Mouse (Mus musculus) Muller cell, postnatal 12 days (primary cell): ENCODE results near the gene Zfp385c.
"Not testable (repeated sequence)": the region's sequence is repeated elsewhere in the genome, so short reads cannot be mapped to it uniquely, and the experiment has no call there.

Experiments used
- DNase-seq: peaks from one replicate; pipeline ENCODE4 v3.0.0-alpha.2; 2015; ENCODE audit errors: inconsistent ontology term

Zfp385c gene

GRCm38 (mm10) chr11:100687265-100687664 lies 5.0 kb downstream of the Zfp385c start:
- DNase-seq = no peak

- no peak for DNase-seq
Measured at GRCm38 (mm10) chr11:100685371-100685770, 6.9 kb downstream of the Zfp385c start.

GRCm38 (mm10) chr11:100684084-100684483 lies 8.2 kb downstream of the Zfp385c start:
- no peak for DNase-seq

DNA sequence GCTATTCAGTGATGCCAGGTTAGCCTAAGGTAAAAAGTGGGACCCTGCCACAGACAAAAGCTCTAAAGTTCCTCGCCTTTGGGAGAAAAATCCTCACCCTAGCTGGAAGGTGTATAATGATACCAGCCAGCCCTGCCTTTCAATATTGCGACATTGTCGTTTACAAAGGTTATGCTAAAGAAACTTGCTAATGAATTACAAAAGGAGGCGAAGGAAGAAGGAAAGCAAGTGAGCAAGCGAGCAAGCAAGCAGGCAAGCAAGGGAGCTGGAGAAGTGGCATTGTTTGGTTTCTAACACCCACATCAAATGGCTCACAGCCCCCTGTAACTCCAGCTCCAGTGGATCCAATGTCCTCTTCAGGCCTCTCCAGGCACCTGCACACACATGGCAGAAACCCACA lies 9.7 kb downstream of the Zfp385c start:
- DNase-seq = no peak

GRCm38 (mm10) chr11:100681826-100682225 lies 10.4 kb downstream of the Zfp385c start:
- DNase-seq = no peak

DNA sequence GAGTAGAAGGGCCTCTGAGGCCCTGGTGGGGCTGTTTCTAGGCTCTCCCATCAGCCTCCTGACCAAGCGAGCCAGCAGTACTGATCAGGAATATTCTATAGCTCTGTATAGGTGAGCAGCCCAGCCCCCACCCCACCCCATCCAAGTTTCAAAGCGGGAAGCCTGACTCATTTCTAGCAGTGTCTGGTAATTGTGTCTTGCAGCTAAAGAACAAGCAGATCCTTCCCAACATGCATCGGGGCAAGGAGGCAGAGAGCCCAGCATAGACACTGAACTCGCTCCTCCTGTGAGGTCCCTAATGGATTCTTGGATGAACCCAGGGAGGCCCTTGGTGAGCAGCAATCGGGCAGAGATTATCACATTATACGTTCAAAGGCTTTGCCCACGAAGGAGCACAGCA lies 14.4 kb downstream of the Zfp385c start:
- DNase-seq = no peak

DNA sequence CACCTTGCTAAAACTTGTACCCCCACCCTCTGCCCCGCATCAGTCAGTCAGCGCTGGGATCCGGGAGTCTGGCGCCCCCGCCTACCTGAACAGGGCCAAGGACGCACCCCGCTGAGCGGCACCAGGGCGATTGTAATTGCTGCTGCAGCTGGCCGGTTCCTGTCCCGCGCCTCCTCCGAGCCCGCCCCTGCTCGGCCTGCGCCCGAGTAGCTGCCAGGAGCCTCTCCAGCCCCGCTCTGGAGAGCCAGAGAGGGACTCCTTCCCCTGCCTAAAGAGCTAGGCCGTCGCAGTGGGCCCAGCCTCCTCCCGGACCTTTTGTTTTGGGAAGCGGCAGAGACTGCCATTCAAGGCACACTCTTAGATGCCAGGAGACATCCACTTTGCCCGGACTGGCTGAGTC lies 19.1 kb downstream of the Zfp385c start:
- peak; percentile 61 for DNase-seq

DNA sequence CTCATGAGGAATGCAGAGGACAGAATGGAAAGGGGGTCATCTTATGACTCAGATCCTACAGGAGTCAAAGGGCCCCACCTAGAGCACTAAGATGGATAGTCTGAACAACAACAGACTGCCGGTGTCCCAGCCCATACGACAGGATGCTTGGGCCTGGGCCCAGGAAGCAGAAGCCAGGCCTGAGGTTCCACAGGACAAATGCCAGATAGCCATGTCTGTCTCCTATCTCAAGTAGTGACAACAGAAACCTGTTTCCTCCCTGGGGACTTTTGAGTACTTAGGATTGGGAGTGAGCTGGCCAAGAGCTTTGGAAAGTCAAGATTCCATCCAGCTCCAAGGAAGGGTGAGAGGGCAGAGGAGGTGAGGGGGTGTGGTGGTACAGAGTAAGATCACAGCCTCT lies 20.3 kb downstream of the Zfp385c start:
- no peak for DNase-seq

- DNase-seq = no peak
Measured at GRCm38 (mm10) chr11:100671049-100671448, 21.2 kb downstream of the Zfp385c start.

DNA sequence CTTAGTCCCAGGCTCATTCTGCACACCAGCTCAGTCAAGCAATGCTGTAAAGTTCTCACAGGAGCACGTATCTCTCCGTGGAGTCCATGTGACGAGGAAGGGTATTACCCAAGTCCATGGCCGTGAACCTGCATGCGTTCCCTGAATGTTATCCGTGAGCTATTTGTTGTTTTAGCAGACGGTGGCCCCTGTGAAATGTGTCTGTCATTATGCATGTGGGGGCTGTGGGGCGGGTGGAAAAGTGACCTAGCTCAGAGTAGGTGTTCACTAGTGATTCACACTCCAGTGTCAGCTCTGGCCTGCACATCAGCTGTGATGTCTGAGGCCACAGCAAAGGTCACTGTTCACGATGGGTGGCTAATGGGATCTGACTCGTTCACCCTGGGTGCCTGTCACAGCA lies 32.4 kb downstream of the Zfp385c start:
- DNase-seq = no peak

- DNase-seq = peak; percentile 59
Measured at GRCm38 (mm10) chr11:100656458-100656857, 35.8 kb downstream of the Zfp385c start.

DNA sequence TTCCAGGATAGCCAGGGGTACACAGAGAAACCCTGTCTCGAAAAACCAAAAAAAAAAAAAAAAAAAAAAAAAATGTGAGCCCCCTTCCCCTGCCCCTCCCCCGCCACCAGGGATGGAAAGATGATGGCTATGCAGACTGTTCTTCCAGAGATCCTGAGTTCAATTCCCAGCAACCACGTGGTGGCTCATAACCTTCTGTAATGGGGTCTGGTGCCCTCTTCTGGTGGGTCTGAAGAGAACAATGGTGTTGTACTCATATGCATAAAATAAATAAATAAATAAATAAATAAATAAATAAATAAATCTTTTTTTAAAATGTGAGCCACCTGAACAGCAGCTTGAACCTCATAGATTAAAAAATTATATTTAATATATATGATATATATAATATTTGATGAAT lies 36.7 kb downstream of the Zfp385c start:
- DNase-seq = not testable (repeated sequence)

DNA sequence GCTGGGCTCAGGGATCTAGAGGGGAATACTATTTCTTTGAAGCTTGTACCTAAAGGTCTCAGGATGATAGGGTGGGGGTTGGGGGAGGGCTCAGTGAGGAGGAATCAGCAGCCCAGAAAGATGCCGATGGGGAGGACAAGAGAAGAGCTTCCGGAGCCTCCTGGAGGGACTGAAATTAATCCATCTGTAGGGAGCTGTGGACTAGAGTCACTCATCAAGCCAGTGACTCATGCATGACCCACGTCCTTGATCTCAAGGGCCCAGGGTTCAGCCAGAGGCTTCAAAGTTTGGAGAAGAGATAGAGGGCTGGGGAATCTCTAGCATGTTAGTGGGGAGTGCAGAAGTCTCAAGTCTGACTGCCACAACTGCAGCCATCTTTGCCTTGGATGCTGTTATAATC lies 40.5 kb downstream of the Zfp385c start:
- DNase-seq = no peak

DNA sequence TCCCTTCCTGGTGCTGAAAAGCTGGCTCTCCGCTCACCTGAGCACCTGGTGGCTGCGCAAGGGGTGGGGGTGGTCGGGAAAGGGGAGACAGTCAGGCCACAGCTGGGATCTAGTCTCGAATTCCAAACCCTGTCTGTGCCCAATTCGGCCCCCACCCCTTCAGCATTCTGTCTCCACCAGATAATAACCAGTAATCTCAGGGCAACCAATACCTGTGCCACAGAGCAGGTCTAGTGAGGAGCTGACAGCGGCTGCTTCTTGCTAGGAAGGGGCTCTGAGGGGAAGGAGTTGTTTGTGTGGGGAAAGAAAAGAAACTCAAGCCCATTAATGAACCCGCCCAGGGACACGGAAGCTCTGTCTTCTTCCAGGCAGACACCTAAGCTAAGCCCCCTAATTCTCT lies 41.0 kb downstream of the Zfp385c start:
- DNase-seq = no peak

DNA sequence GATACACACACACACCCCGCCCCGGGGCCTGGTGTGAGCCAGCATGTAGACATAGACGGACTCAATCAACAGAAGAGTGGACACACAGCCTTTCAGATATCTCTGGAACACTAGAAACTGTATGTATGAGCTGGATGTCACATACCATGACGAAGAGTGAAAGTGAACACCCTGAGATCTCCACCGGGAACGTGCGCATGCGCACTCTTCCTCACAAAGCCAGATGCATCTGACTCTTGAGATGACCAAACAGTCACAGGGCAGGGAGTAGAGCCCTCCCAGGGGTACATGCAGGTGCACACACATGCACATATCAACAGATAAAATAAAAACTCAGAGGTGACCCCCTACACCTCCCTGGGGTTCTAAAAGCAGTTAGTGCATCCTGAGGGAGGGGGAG lies 43.9 kb downstream of the Zfp385c start:
- no peak for DNase-seq

DNA sequence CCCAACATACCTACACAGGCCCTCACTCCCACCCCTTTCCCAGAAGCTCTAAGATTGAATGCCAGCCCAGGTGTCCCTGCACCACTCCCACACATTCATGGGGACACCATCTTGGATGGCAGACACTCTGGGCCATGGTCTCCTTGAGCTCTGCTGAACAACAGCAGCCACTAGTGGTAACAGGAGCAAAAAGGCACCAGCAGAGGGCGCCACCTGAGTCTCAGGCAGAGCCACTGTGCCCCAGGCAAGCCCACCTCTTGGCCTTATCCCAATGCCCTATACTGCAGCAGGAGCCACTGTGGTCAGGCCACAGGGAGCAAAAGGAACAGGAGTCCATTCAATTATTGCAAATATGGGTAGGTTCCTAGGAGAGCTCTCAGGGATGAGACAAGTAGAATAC lies 46.0 kb downstream of the Zfp385c start:
- DNase-seq = peak; percentile 19

DNA sequence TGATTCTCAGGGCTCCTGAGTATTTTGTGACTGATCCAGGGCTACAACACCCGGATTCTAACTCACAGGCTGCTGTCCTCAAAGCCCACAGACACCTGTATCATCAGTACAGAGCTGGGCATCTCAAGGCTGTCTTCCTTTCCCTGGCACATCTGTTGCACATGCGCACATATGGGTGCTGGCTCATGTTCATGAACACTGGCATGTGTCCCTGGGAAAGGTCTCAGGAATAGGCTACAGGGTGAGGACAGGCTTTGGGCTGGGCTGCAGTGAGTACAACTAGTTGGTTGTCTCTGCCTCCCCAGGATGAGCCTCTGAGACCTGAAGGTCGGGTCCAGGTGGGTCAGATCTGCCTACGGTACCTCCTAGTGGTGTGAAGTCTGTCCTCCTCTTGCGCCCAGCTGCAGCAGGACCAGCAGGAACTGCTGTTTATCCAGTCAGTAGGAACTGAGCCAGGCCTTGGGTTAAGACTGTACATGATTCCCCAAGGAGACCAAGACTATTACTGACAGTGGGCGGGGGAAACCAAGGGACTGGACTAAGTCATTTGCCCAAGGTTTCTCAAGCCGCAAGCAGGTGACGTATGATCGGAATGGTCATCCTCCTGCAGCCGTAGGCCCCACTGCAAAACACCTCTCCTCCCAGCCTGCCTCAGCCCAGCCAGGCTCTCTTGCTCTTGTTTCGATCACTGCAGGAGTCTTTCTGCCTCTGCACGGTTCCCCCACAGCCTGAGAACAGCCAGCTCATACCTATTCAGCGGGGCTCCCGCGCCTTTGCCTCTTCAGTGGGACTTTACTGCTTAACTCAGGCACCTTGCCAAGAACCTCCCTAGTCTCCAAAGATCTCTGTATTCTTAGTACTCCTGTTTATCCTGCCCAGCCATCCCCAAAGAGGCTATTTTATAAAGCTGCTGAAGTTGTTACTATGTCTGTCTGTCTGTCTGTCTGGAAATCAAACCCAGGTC lies 48.4 kb downstream of the Zfp385c start:
- DNase-seq = no peak

GRCm38 (mm10) chr11:100640159-100640906 lies 51.9 kb downstream of the Zfp385c start:
- peak; percentile 56 for DNase-seq

DNA sequence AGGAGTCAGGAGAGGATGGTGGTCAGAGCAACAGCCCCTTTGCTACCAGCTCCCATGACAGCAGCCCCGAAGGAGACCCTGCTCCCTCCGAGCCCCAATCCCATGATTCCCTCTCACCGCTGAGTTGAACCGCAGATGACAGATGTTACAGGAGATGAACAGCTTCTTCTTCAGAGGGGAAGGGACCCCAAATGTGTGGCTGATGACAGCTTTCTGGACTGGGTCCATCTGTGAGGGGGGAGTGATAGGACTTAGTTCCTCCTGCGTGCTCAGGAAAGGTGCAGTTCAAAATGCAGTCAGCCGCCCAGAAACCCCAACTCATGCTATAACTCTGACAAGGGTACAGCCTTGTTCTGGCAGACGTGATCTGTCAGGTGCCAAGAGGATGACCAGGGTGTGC lies 57.7 kb downstream of the Zfp385c start:
- no peak for DNase-seq

- DNase-seq = no peak
Measured at GRCm38 (mm10) chr11:100628862-100629352, 63.3 kb downstream of the Zfp385c start.

DNA sequence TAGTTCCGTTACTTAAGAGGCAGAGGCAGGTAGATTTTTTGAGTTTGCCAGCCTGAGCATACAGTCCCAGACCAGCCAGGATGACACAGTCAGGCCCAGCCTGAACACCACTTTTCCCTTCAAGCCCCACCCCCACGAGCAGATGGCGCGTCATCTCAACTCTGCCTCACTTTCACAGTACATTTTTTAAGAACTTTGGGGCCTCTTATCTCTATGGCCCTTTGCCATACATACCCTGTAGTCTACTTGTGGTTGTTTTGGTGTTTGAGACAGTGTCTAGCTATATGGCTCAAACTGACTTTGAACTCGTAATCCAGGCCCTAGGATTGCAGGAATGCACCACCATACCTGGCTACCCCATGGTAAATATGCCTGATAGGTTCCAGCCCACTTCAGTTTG lies 64.2 kb downstream of the Zfp385c start:
- DNase-seq = no peak

- peak; percentile 61 for DNase-seq
Measured at GRCm38 (mm10) chr11:100626701-100627195, 65.5 kb downstream of the Zfp385c start.
